Comparison of ENCODE assay signal across 17 mouse cellular contexts in genomic region chr16:29684111-29684510, GRCm38 (mm10).
DNase-seq lines count a peak whose midpoint lies in the region; ATAC-seq and TF ChIP-seq lines count a peak whose summit lies in the region.
"Had no signal": no experiment of that assay in that cellular context is flagged by ENCODE, and none has a peak within 500 bp of the region (broad histone marks: within the 10 kb centered on the region; RNA-seq: fewer than 3 reads in every experiment).

No protein-coding gene starts in this region.

- 44% methylated on average over 2 of the region's 2 CpGs for WGBS in hindbrain, embryonic 11.5 days
- WGBS in hindbrain, postnatal 0 days = 38% methylated on average over 2 of the region's 2 CpGs
- 51% methylated on average over 2 of the region's 2 CpGs for WGBS in neural tube, embryonic 11.5 days
- 40% methylated on average over 2 of the region's 2 CpGs for WGBS in neural tube, embryonic 15.5 days
- WGBS in embryonic facial prominence, embryonic 12.5 days = 51% methylated on average over 2 of the region's 2 CpGs
- 41% methylated on average over 2 of the region's 2 CpGs for WGBS in stomach, postnatal 0 days

- H3K4me3 ChIP-seq in hindbrain, embryonic 11.5 days (ENCODE audit: low read depth, low read length) = no peak overlapping the region
- H3K4me3 ChIP-seq in hindbrain, postnatal 0 days (ENCODE audit: low read length) = no peak overlapping the region
- no peak overlapping the region for H3K4me3 ChIP-seq in neural tube, embryonic 11.5 days (ENCODE audit: low read depth, low read length)
- H3K4me3 ChIP-seq in neural tube, embryonic 15.5 days (replicated peaks) = no peak overlapping the region
- no peak overlapping the region for H3K4me3 ChIP-seq in embryonic facial prominence, embryonic 12.5 days
- H3K4me3 ChIP-seq in stomach, postnatal 0 days (ENCODE audit: low read depth, low read length) = no peak overlapping the region
- H3K4me3 ChIP-seq: erythroblast, embryonic 14.5 days; heart, adult 2 months; left cerebral cortex, adult 2 months; limb, embryonic 12.5 days had no signal

- TF ChIP-seq CTCF in hindbrain, postnatal 0 days (IDR thresholded peaks at IDR 0.05; ENCODE audit: low read depth) = no peak
- TF ChIP-seq CTCF in stomach, postnatal 0 days (IDR thresholded peaks at IDR 0.05; ENCODE audit: low read depth) = no peak

- no peak for TF ChIP-seq EP300 in stomach, postnatal 0 days (optimal IDR thresholded peaks at IDR 0.05)

- ATAC-seq in hindbrain, embryonic 11.5 days (ENCODE audit: low FRiP score) = no peak
- ATAC-seq in hindbrain, postnatal 0 days = no peak
- ATAC-seq in neural tube, embryonic 11.5 days (ENCODE audit: insufficient read depth, low FRiP score, low TSS enrichment) = no peak
- ATAC-seq in neural tube, embryonic 15.5 days (ENCODE audit: low FRiP score) = no peak
- ATAC-seq in embryonic facial prominence, embryonic 12.5 days (ENCODE audit: insufficient number of reproducible peaks, insufficient read depth, low FRiP score, low TSS enrichment) = no peak
- ATAC-seq in stomach, postnatal 0 days (ENCODE audit: low FRiP score, low TSS enrichment) = 0 out of 2 replicates have a peak, but pooled peaks have one; percentile 25
- ATAC-seq: activated CD4-positive, CD25-positive, alpha-beta regulatory T cell, adult 4 months had no signal

- no peaks in the 10 kb centered on the region for H3K9me3 ChIP-seq in hindbrain, embryonic 11.5 days (ENCODE audit: control insufficient read depth, low read length)
- no peaks in the 10 kb centered on the region for H3K9me3 ChIP-seq in hindbrain, postnatal 0 days (ENCODE audit: low read length)
- H3K9me3 ChIP-seq in neural tube, embryonic 11.5 days (ENCODE audit: control insufficient read depth, low read length) = no peaks in the 10 kb centered on the region
- H3K9me3 ChIP-seq in neural tube, embryonic 15.5 days (replicated peaks) = no peaks in the 10 kb centered on the region
- no peaks in the 10 kb centered on the region for H3K9me3 ChIP-seq in embryonic facial prominence, embryonic 12.5 days
- no peaks in the 10 kb centered on the region for H3K9me3 ChIP-seq in stomach, postnatal 0 days (ENCODE audit: control insufficient read depth, low read length)
- H3K9me3 ChIP-seq: limb, embryonic 12.5 days had no signal

- H3K9ac ChIP-seq in hindbrain, embryonic 11.5 days (ENCODE audit: low read depth, low read length) = no peak overlapping the region
- no peak overlapping the region for H3K9ac ChIP-seq in hindbrain, postnatal 0 days (replicated peaks; ENCODE audit: low read length)
- H3K9ac ChIP-seq in neural tube, embryonic 11.5 days (ENCODE audit: low read length) = no peak overlapping the region
- H3K9ac ChIP-seq in neural tube, embryonic 15.5 days (replicated peaks) = no peak overlapping the region
- H3K9ac ChIP-seq in embryonic facial prominence, embryonic 12.5 days = no peak overlapping the region
- H3K9ac ChIP-seq in stomach, postnatal 0 days (ENCODE audit: low read length) = no peak overlapping the region
- H3K9ac ChIP-seq: limb, embryonic 12.5 days; liver, embryonic 14.5 days had no signal

- H3K36me3 ChIP-seq in hindbrain, embryonic 11.5 days (ENCODE audit: control insufficient read depth, insufficient read depth, low read length) = no peaks in the 10 kb centered on the region
- H3K36me3 ChIP-seq in hindbrain, postnatal 0 days (ENCODE audit: insufficient read depth, low read length) = no peaks in the 10 kb centered on the region
- H3K36me3 ChIP-seq in neural tube, embryonic 11.5 days (ENCODE audit: control insufficient read depth, insufficient read depth, low read length) = no peaks in the 10 kb centered on the region
- H3K36me3 ChIP-seq in neural tube, embryonic 15.5 days = no peaks in the 10 kb centered on the region
- no peaks in the 10 kb centered on the region for H3K36me3 ChIP-seq in embryonic facial prominence, embryonic 12.5 days
- H3K36me3 ChIP-seq in stomach, postnatal 0 days (ENCODE audit: control insufficient read depth, insufficient read depth, low read length) = no peaks in the 10 kb centered on the region
- H3K36me3 ChIP-seq: limb, embryonic 12.5 days had no signal

- no peak for DNase-seq in hindbrain, embryonic 11.5 days (ENCODE audit: low spot score)
- DNase-seq in hindbrain, postnatal 0 days (ENCODE audit: low spot score) = no peak
- no peak for DNase-seq in neural tube, embryonic 11.5 days (ENCODE audit: low spot score)
- DNase-seq in stomach, postnatal 0 days (ENCODE audit: low spot score) = no peak
- DNase-seq in urinary bladder, postnatal 14 days (ENCODE audit: low spot score) = no peak
- DNase-seq in layer of hippocampus, adult 9-10 months (ENCODE audit: low spot score) = no peak
- DNase-seq: right cerebral cortex, postnatal 25 days; thymus, adult 18-20 months had no signal

- peaks cover 58% of the 10 kb centered on the region for H3K27me3 ChIP-seq in hindbrain, embryonic 11.5 days (ENCODE audit: control insufficient read depth, insufficient read depth, low read length)
- H3K27me3 ChIP-seq in hindbrain, postnatal 0 days (ENCODE audit: insufficient read depth, low read length) = no peaks in the 10 kb centered on the region
- H3K27me3 ChIP-seq in neural tube, embryonic 11.5 days (ENCODE audit: control insufficient read depth, insufficient read depth, low read length) = no peaks in the 10 kb centered on the region
- peaks cover 3% of the 10 kb centered on the region for H3K27me3 ChIP-seq in neural tube, embryonic 15.5 days (replicated peaks)
- no peaks in the 10 kb centered on the region for H3K27me3 ChIP-seq in embryonic facial prominence, embryonic 12.5 days
- no peaks in the 10 kb centered on the region for H3K27me3 ChIP-seq in stomach, postnatal 0 days (ENCODE audit: control insufficient read depth, insufficient read depth, low read length)

- H3K4me1 ChIP-seq in hindbrain, embryonic 11.5 days (replicated peaks; ENCODE audit: control insufficient read depth, insufficient read depth, low read length) = peaks cover 15% of the 10 kb centered on the region
- peaks cover 8% of the 10 kb centered on the region for H3K4me1 ChIP-seq in hindbrain, postnatal 0 days (ENCODE audit: insufficient read depth, low read length)
- H3K4me1 ChIP-seq in neural tube, embryonic 11.5 days (ENCODE audit: control insufficient read depth, insufficient read depth, low read length) = peaks cover 14% of the 10 kb centered on the region
- peaks cover 29% of the 10 kb centered on the region for H3K4me1 ChIP-seq in neural tube, embryonic 15.5 days
- H3K4me1 ChIP-seq in embryonic facial prominence, embryonic 12.5 days = peaks cover 17% of the 10 kb centered on the region
- no peaks in the 10 kb centered on the region for H3K4me1 ChIP-seq in stomach, postnatal 0 days (replicated peaks; ENCODE audit: control insufficient read depth, insufficient read depth)

- peak overlapping the region; percentile 62; the same call in 1 of the 2 replicates for H3K27ac ChIP-seq in hindbrain, embryonic 11.5 days (ENCODE audit: low read depth, low read length)
- H3K27ac ChIP-seq in hindbrain, postnatal 0 days = no peak overlapping the region
- H3K27ac ChIP-seq in neural tube, embryonic 11.5 days (ENCODE audit: low read depth, low read length) = 0 out of 2 replicates have a peak overlapping the region, but pooled peaks have one; percentile 79
- H3K27ac ChIP-seq in neural tube, embryonic 15.5 days (replicated peaks) = no peak overlapping the region
- 0 out of 2 replicates have a peak overlapping the region, but pooled peaks have one; percentile 26 for H3K27ac ChIP-seq in embryonic facial prominence, embryonic 12.5 days
- H3K27ac ChIP-seq in stomach, postnatal 0 days (replicated peaks) = no peak overlapping the region
- H3K27ac ChIP-seq: heart, adult 2 months; left cerebral cortex, adult 2 months; limb, embryonic 12.5 days; liver, embryonic 14.5 days; macrophage had no signal

- no peak overlapping the region for H3K4me2 ChIP-seq in hindbrain, embryonic 11.5 days (replicated peaks; ENCODE audit: low read depth, low read length)
- H3K4me2 ChIP-seq in hindbrain, postnatal 0 days (ENCODE audit: low read depth, low read length) = no peak overlapping the region
- H3K4me2 ChIP-seq in neural tube, embryonic 11.5 days (ENCODE audit: low read depth) = no peak overlapping the region
- H3K4me2 ChIP-seq in neural tube, embryonic 15.5 days = no peak overlapping the region
- H3K4me2 ChIP-seq in embryonic facial prominence, embryonic 12.5 days (replicated peaks) = no peak overlapping the region
- no peak overlapping the region for H3K4me2 ChIP-seq in stomach, postnatal 0 days (replicated peaks; ENCODE audit: low read depth)

Comparison
In these comparisons a context has a peak if more than half of its experiments do, and no peak if none do; other contexts are left out.
1. H3K27ac ChIP-seq: peak in hindbrain, embryonic 11.5 days (single experiment), neural tube, embryonic 11.5 days (single experiment) and embryonic facial prominence, embryonic 12.5 days (single experiment); none in hindbrain, postnatal 0 days (single experiment), neural tube, embryonic 15.5 days (single experiment) and stomach, postnatal 0 days (single experiment).